Mouse (Mus musculus) kidney, embryonic 15.5 days (tissue): ENCODE measurements at regions not wholly inside any gene's neighbourhood (a gene's known extent, or its start where the extent isn't known, plus 50 kb on each side); places are given as distances from the start of the nearest gene placed in this dataset.

ENCODE experiments used
- ATAC-seq: fragments of 200-750 bp; cut with Nextera tagmentation; replicated peaks from 2 replicates; pipeline ENCODE4 v1.8.0; 2017; ENCODE audit warnings: moderate TSS enrichment; ENCODE audit not compliant: low FRiP score
- H3K27ac ChIP-seq: fragments of 300-500 bp; sonication (generic); 2 replicates; pipeline ENCODE4 v1.5.1; 2015; ENCODE audit warnings: mild to moderate bottlenecking, inconsistent platforms
- H3K27me3 ChIP-seq: fragments of 300-500 bp; sonication (generic); 2 replicates; pipeline ENCODE4 v1.6.1; 2015; ENCODE audit warnings: inconsistent platforms
- H3K36me3 ChIP-seq: fragments of 300-500 bp; sonication (generic); 2 replicates; pipeline ENCODE4 v1.6.1; 2015; ENCODE audit warnings: inconsistent platforms
- H3K4me1 ChIP-seq: fragments of 300-500 bp; sonication (generic); 2 replicates; pipeline ENCODE4 v1.6.1; 2015; ENCODE audit warnings: inconsistent platforms
- H3K4me2 ChIP-seq: fragments of 300-500 bp; sonication (generic); 2 replicates; pipeline ENCODE4 v1.6.1; 2015; ENCODE audit warnings: moderate library complexity, mild to moderate bottlenecking, inconsistent platforms
- H3K4me3 ChIP-seq: fragments of 300-500 bp; sonication (generic); replicated peaks from 2 replicates; pipeline ENCODE4 v1.5.1; 2015; ENCODE audit warnings: mild to moderate bottlenecking, inconsistent platforms
- H3K9ac ChIP-seq: fragments of 300-500 bp; sonication (generic); 2 replicates; pipeline ENCODE4 v1.6.1; 2015; ENCODE audit warnings: mild to moderate bottlenecking, inconsistent platforms
- H3K9me3 ChIP-seq: fragments of 300-500 bp; sonication (generic); replicated peaks from 2 replicates; pipeline ENCODE4 v1.6.1; 2016; ENCODE audit warnings: inconsistent platforms
- WGBS: fragments of 180-500 bp; shearing (Covaris S2); methylation state at CpG from one replicate; pipeline ENCODE4 v1.1.7; 2015; ENCODE audit warnings: mixed read lengths; 5-methylcytosine and 5-hydroxymethylcytosine counted together

GRCm38 (mm10) chrX:99624515-99625179 is 153.6 kb upstream of the Pja1 start:
- no peaks in the 10 kb centered on the region for H3K4me1 ChIP-seq
- 0 out of 2 replicates have a peak, but pooled peaks have one; percentile 18 for ATAC-seq
- H3K27me3 ChIP-seq: peaks cover 59% of the 10 kb centered on the region
- WGBS: 73% methylated on average over 5 of the region's 5 CpGs
- no peak overlapping the region for H3K4me3 ChIP-seq
- H3K36me3 ChIP-seq: no peaks in the 10 kb centered on the region
- H3K27ac ChIP-seq: no peak overlapping the region
- no peak overlapping the region for H3K4me2 ChIP-seq
- no peaks in the 10 kb centered on the region for H3K9me3 ChIP-seq
- no peak overlapping the region for H3K9ac ChIP-seq

- no peak overlapping the region for H3K9ac ChIP-seq
- no peaks in the 10 kb centered on the region for H3K36me3 ChIP-seq
- no peaks in the 10 kb centered on the region for H3K9me3 ChIP-seq
- no peaks in the 10 kb centered on the region for H3K4me1 ChIP-seq
- H3K4me3 ChIP-seq: no peak overlapping the region
- H3K27ac ChIP-seq: no peak overlapping the region
- H3K4me2 ChIP-seq: no peak overlapping the region
- 65% methylated on average over 9 of the region's 9 CpGs for WGBS
- H3K27me3 ChIP-seq: peaks cover 56% of the 10 kb centered on the region
- no peak for ATAC-seq
These were observed 141.2 kb upstream of the Pja1 start for GRCm38 (mm10) chrX:99612130-99612759.

- 84% methylated on average over 5 of the region's 5 CpGs for WGBS
- ATAC-seq: no peak
These were observed 139.0 kb upstream of the Pja1 start for GRCm38 (mm10) chrX:99610096-99610495.

GRCm38 (mm10) chrX:99609591-99609990 is 138.5 kb upstream of the Pja1 start:
- Histone ChIP-seq H3K9me3 (no peaks in the 10 kb centered on the region), H3K36me3 (no peaks in the 10 kb centered on the region), H3K4me3 (no peak overlapping the region), H3K27ac (no peak overlapping the region), H3K9ac (no peak overlapping the region), H3K4me1 (peaks cover 8% of the 10 kb centered on the region; the same call in 1 of the 2 replicates), H3K27me3 (peaks cover 76% of the 10 kb centered on the region), H3K4me2 (no peak overlapping the region)
- ATAC-seq: no peak
- WGBS: 64% methylated on average over 2 of the region's 2 CpGs

More at GRCm38 (mm10) chrX:99610096-99610495, 139.0 kb upstream of the Pja1 start:
- Histone ChIP-seq H3K36me3 (no peaks in the 10 kb centered on the region), H3K27ac (no peak overlapping the region), H3K27me3 (peaks cover 76% of the 10 kb centered on the region), H3K9me3 (no peaks in the 10 kb centered on the region), H3K4me1 (peaks cover 5% of the 10 kb centered on the region; the same call in 1 of the 2 replicates), H3K9ac (no peak overlapping the region), H3K4me2 (no peak overlapping the region), H3K4me3 (no peak overlapping the region)

DNA sequence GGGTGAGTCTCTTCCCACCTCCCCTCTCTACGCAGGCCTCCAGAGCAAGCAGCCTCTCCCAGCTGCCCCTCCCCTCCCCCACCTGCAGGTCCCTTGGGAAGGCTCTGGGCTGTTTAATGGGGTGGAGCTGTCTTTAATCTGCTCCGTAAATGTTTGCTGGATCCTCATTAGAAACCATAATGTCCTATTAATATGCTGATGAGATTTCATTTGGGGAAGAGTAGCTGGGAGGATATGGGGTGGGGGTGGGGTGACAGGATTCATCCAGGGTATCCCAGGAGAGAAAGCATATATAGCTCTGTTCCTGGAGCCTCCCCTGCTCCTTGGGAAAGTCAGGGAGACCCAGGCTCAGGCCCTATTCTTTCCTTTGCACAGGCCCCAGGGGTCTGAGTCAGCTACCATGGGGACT is 137.2 kb upstream of the Pja1 start:
- no peak overlapping the region for H3K4me3 ChIP-seq
- H3K36me3 ChIP-seq: no peaks in the 10 kb centered on the region
- peaks cover 84% of the 10 kb centered on the region for H3K27me3 ChIP-seq
- no peaks in the 10 kb centered on the region for H3K9me3 ChIP-seq
- no peak overlapping the region for H3K4me2 ChIP-seq
- H3K27ac ChIP-seq: no peak overlapping the region
- no peak overlapping the region for H3K9ac ChIP-seq
- no peak for ATAC-seq
- 40% methylated on average over 2 of the region's 2 CpGs for WGBS
- H3K4me1 ChIP-seq: peaks cover 16% of the 10 kb centered on the region; the same call in 1 of the 2 replicates

- ATAC-seq: peak; percentile 64
- Histone ChIP-seq H3K27me3 (peaks cover 84% of the 10 kb centered on the region), H3K9me3 (no peaks in the 10 kb centered on the region), H3K27ac (no peak overlapping the region), H3K4me1 (peaks cover 28% of the 10 kb centered on the region; the same call in 1 of the 2 replicates), H3K9ac (no peak overlapping the region), H3K4me3 (no peak overlapping the region), H3K36me3 (no peaks in the 10 kb centered on the region), H3K4me2 (no peak overlapping the region)
- WGBS: 53% methylated on average over 10 of the region's 10 CpGs
These were observed 134.2 kb upstream of the Pja1 start for GRCm38 (mm10) chrX:99605084-99605824.

- no peak for ATAC-seq
- 73% methylated on average over 6 of the region's 6 CpGs for WGBS
- Histone ChIP-seq H3K27ac (no peak overlapping the region), H3K4me2 (no peak overlapping the region), H3K9ac (no peak overlapping the region), H3K9me3 (no peaks in the 10 kb centered on the region), H3K27me3 (peaks cover 81% of the 10 kb centered on the region), H3K36me3 (no peaks in the 10 kb centered on the region), H3K4me1 (peaks cover 28% of the 10 kb centered on the region; the same call in 1 of the 2 replicates), H3K4me3 (no peak overlapping the region)
These were observed 132.6 kb upstream of the Pja1 start for GRCm38 (mm10) chrX:99603714-99604113.

DNA sequence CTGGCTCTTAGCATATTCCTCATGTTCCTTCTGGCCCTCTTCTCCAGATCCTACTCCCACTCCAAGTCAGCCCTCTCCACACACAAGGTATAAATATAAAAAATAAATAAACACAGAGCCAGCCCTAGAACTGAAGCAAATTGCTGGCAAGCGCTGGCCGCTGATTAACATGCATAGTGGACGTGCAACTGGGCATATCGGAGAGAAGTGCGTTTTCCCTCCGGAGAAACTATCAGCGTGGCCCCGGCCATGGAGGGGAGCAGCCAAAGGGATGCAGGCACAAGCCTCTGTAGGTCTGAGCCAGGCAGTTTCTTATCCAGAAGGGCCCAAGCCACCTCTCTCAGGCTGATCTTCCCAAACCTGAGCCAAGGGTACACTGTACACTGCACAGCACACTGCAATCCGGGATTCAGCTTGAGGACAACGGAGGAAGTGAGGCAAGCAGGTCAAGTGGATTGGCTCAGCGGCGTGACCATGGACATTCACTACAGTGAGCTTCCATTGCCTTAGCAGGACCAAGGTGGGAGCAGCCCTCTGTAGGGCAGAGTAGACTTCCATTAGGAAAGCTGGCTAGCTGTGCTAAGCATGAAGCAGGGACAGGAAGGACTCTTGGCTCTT is 131.3 kb upstream of the Pja1 start:
- 66% methylated on average over 12 of the region's 12 CpGs for WGBS

DNA sequence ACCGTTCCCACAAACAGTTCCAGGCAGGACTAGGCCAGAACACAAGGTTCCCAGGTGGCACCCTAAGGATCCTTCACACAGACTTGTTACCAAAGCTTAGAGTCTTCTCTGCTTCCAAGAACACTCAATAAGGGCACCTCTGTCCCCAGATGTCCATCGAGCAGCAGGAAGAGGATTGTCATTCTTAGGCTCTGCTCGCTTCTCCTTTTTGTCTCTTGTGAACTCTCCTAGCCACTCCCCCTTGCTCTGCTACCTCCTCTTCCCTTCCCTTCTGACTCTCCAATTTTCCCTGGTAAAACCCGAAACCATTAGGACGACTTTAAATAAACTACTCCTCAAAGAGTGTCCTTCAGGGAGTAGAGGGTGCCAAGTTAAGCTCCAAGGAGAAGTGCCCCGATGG is 124.4 kb upstream of the Pja1 start:
- WGBS: 75% methylated on average over 6 of the region's 6 CpGs
- Histone ChIP-seq H3K4me2 (no peak overlapping the region), H3K36me3 (no peaks in the 10 kb centered on the region), H3K9me3 (no peaks in the 10 kb centered on the region), H3K27me3 (peaks cover 69% of the 10 kb centered on the region), H3K4me1 (0 out of 2 replicates have a peak, but pooled peaks cover 3% of the 10 kb centered on the region), H3K4me3 (no peak overlapping the region), H3K27ac (no peak overlapping the region), H3K9ac (no peak overlapping the region)
- no peak for ATAC-seq

More for the DNA sequence above, 131.3 kb upstream of the Pja1 start:
- Histone ChIP-seq H3K4me2 (no peak overlapping the region), H3K9ac (no peak overlapping the region), H3K9me3 (no peaks in the 10 kb centered on the region), H3K4me3 (no peak overlapping the region), H3K27me3 (peaks cover 81% of the 10 kb centered on the region), H3K27ac (peak overlapping the region; percentile 45), H3K36me3 (no peaks in the 10 kb centered on the region), H3K4me1 (peaks cover 28% of the 10 kb centered on the region; the same call in 1 of the 2 replicates)
- peak; percentile 57; the same call in 1 of the 2 replicates for ATAC-seq

- 0 out of 2 replicates have a peak, but pooled peaks cover 3% of the 10 kb centered on the region for H3K4me1 ChIP-seq
- ATAC-seq: peak; percentile 40; the same call in 1 of the 2 replicates
- no peak overlapping the region for H3K9ac ChIP-seq
- H3K27ac ChIP-seq: no peak overlapping the region
- no peak overlapping the region for H3K4me3 ChIP-seq
- H3K4me2 ChIP-seq: no peak overlapping the region
- no peaks in the 10 kb centered on the region for H3K36me3 ChIP-seq
- H3K9me3 ChIP-seq: no peaks in the 10 kb centered on the region
- H3K27me3 ChIP-seq: peaks cover 72% of the 10 kb centered on the region
- 30% methylated on average over 19 of the region's 28 CpGs for WGBS
These were observed 122.9 kb upstream of the Pja1 start for GRCm38 (mm10) chrX:99593872-99594487.

- WGBS: 67% methylated on average over 11 of the region's 11 CpGs
- H3K27me3 ChIP-seq: peaks cover 70% of the 10 kb centered on the region
These were observed 121.9 kb upstream of the Pja1 start for GRCm38 (mm10) chrX:99592980-99593379.

More at GRCm38 (mm10) chrX:99592980-99593379, 121.9 kb upstream of the Pja1 start:
- H3K4me2 ChIP-seq: no peak overlapping the region
- H3K27ac ChIP-seq: no peak overlapping the region
- 0 out of 2 replicates have a peak, but pooled peaks cover 3% of the 10 kb centered on the region for H3K4me1 ChIP-seq
- no peaks in the 10 kb centered on the region for H3K9me3 ChIP-seq
- ATAC-seq: no peak
- no peak overlapping the region for H3K9ac ChIP-seq
- no peaks in the 10 kb centered on the region for H3K36me3 ChIP-seq
- no peak overlapping the region for H3K4me3 ChIP-seq
